Mouse (Mus musculus): Measurements from ENCODE around the gene Gm20388. TPM values are rescaled to one million over a fixed set of nuclear protein-coding genes. Genes with fewer than 3 reads are reported as not detected.

Gene Gm20388
- total RNA-seq, 1 experiment from 2014 or later, result 10.0 TPM

DNA sequence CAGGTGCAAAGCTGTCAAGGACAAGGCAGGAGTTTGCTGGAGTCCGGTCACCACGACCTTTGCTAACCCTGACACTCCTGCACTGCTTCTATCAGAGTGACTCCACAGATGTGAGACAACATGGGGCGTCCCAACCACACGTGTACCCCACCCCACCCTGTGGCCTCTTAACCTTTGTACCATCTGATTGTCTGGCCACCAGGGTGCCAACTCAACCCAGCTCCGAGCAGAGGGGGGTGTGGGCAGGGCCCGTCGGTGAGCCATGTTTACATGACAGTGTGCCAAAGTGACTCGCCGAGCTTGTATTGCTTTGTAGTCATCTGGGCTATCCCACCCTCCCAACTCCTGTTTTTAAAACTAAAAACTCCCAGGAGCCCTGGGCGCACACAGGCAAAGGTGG lies 4434.5 kb downstream of the Gm20388 start:
- no peak for ATAC-seq (replicated peaks; ENCODE audit: insufficient number of reproducible peaks, low FRiP score, low TSS enrichment, poor library complexity, severe bottlenecking)

DNA sequence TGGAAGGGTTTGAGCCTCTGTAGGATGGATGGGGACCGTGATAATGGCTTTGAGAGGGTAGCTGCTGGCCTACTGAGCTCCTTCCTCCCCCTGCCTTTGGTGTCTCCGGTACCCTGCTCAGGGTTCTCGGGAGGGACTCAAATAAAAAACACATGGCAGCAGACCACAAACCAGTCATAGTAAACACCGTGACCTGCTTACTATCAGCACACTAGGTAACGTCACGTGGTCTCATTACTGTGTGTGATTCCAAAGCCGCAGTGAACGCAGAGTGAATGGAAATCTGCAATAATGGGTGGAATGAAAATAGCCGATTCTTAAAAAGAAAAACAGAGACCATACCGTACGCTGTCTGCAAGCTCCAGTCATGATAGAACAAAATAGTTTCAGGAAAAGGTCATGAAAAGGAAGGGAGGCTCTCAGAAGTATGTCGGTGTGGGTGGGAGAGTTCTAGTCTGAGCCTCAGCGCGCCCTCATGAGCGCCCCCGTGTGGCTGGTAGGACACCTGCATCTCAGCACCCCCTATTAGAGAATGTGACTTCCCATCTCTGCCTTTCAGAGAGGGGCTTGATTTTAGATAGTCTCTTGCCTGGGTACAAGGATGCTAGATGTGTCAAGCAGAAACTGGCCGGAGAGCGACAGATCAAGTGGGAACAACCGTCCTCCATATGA lies 4436.3 kb downstream of the Gm20388 start:
- ATAC-seq (replicated peaks; ENCODE audit: insufficient number of reproducible peaks, low FRiP score, low TSS enrichment, poor library complexity, severe bottlenecking), result peak; percentile 61

DNA sequence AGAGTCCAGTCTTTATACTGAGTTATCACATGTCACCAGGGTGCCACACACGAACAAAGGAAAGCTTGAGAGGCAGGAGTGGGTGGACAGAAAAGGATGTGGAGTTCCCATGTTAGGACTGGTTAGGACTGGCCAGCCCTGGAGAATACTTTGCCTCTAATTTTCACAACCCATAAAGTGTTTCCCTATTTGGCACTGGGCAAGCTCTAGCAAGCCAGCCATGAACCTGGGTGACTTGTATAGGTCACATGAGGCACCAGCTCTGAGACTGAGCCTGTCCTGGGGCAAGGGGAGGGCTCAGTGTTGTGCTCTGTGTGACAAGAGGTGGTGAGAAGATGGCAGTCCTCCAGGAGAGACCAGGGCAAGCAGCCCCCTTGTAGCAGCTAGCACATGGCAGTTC lies 4437.4 kb downstream of the Gm20388 start:
- ATAC-seq (replicated peaks; ENCODE audit: insufficient number of reproducible peaks, low FRiP score, low TSS enrichment, poor library complexity, severe bottlenecking), result no peak

DNA sequence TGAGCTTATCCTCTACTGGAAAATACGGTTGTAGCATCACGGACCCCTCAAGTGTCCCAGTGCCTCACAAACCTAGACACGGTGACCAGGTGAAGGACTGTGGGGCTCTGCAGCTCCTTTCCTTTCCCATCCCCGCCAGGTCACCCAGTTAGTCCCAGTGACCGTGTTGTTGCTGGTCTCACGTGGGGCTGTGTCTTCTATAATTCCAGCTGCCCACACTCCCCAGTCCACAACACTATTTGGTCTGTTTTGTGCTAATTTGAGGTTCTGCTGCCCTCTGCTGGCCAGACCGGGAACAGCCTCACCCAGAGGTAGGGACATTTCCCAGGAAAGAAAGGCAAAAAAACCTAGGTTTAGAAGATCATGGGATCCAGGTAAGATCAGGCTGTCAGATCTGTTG lies 4439.0 kb downstream of the Gm20388 start:
- peak; percentile 52 for ATAC-seq (replicated peaks; ENCODE audit: insufficient number of reproducible peaks, low FRiP score, low TSS enrichment, poor library complexity, severe bottlenecking)

GRCm38 (mm10) chr8:124351636-124352035 lies 4441.0 kb downstream of the Gm20388 start:
- no peak for ATAC-seq (replicated peaks; ENCODE audit: insufficient number of reproducible peaks, low FRiP score, low TSS enrichment, poor library complexity, severe bottlenecking)

- ATAC-seq (replicated peaks; ENCODE audit: insufficient number of reproducible peaks, low FRiP score, low TSS enrichment, poor library complexity, severe bottlenecking), result no peak
These were observed 4450.3 kb downstream of the Gm20388 start for GRCm38 (mm10) chr8:124360911-124361310.

- no peak for ATAC-seq (replicated peaks; ENCODE audit: insufficient number of reproducible peaks, low FRiP score, low TSS enrichment, poor library complexity, severe bottlenecking)
These were observed 4451.3 kb downstream of the Gm20388 start for GRCm38 (mm10) chr8:124361773-124362427.

- ATAC-seq (replicated peaks; ENCODE audit: insufficient number of reproducible peaks, low FRiP score, low TSS enrichment, poor library complexity, severe bottlenecking), result no peak
These were observed 4451.9 kb downstream of the Gm20388 start for GRCm38 (mm10) chr8:124362589-124362988.

DNA sequence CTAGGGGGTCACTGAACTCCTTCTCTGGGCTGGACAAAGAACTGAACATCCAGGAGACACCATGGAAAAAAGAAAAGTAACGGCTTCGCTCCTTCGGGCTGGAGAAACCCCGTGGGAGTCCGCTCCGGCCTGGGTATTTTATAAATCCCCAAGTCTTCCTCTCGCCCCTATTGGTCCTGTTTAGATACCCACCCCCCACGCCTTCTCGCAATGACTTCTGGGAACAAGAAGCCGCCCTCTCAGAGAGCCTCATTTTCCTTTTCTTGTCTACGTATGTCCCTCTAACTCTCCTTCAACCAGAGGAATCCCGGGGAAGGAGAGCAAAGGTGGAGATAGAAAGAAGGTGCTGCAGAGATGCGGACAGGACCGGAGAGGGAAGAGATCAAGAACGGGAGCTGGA lies 4452.7 kb downstream of the Gm20388 start:
- ATAC-seq (replicated peaks; ENCODE audit: insufficient number of reproducible peaks, low FRiP score, low TSS enrichment, poor library complexity, severe bottlenecking), result no peak

- ATAC-seq (replicated peaks; ENCODE audit: insufficient number of reproducible peaks, low FRiP score, low TSS enrichment, poor library complexity, severe bottlenecking), result peak; percentile 81; the same call in 1 of the 2 replicates
These were observed 4457.6 kb downstream of the Gm20388 start for GRCm38 (mm10) chr8:124368213-124368612.

GRCm38 (mm10) chr8:124370422-124371183 lies 4460.0 kb downstream of the Gm20388 start:
- ATAC-seq (replicated peaks; ENCODE audit: insufficient number of reproducible peaks, low FRiP score, low TSS enrichment, poor library complexity, severe bottlenecking), result no peak

DNA sequence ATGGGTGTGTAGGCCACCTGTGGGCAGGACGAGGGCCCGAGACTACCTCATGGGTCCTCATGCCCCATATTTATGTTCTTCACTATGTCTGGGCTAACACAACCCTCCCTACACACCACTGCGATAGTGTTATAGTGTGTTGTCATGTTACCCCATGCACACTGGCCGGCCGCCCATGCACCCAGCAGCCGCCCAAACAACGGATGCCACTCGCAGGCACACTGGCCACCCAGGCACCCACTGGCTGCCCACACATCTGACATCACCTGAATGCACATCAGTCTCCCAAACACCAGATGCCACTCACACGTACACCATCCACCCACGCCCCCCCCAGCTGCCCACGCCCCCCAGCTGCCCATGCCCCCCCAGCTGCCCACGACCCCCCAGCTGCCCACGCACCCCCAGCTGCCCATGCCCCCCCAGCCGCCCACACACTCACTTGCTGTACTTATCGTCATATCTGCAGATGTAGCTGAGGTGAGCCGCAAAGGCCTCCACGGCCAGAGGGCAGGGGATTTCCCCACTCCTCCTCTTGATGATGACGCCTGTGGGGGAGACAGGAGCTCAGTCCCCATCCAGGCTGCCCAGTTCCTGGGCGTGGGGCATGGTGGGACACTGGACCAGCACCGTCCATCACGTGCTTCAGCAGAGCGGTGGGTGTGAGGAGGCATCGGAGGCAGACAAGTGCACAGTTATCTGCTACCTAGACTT lies 4460.9 kb downstream of the Gm20388 start:
- no peak for ATAC-seq (replicated peaks; ENCODE audit: insufficient number of reproducible peaks, low FRiP score, low TSS enrichment, poor library complexity, severe bottlenecking)

GRCm38 (mm10) chr8:124373753-124374152 lies 4463.1 kb downstream of the Gm20388 start:
- no peak for ATAC-seq (replicated peaks; ENCODE audit: insufficient number of reproducible peaks, low FRiP score, low TSS enrichment, poor library complexity, severe bottlenecking)

DNA sequence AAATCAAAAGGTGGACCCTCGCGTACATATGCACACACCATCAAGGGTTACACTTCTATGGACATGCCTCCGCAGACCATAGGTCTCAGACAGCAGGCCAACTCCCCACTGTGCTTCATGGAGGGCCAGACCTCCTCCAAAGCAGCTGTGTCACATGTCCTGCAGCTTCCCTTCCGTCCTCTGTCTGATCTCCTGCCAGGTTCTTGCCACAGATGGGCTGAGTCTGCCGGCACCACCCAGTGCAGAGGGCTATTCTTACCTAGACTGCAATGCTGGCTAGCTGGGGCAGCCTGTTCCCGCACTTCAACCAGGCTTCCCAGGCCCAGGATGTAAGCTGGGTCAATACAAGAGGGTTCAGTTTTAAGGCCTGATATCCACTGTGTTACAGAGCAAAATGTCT lies 4464.5 kb downstream of the Gm20388 start:
- no peak for ATAC-seq (replicated peaks; ENCODE audit: insufficient number of reproducible peaks, low FRiP score, low TSS enrichment, poor library complexity, severe bottlenecking)

GRCm38 (mm10) chr8:124375727-124376126 lies 4465.1 kb downstream of the Gm20388 start:
- ATAC-seq (replicated peaks; ENCODE audit: insufficient number of reproducible peaks, low FRiP score, low TSS enrichment, poor library complexity, severe bottlenecking), result no peak

DNA sequence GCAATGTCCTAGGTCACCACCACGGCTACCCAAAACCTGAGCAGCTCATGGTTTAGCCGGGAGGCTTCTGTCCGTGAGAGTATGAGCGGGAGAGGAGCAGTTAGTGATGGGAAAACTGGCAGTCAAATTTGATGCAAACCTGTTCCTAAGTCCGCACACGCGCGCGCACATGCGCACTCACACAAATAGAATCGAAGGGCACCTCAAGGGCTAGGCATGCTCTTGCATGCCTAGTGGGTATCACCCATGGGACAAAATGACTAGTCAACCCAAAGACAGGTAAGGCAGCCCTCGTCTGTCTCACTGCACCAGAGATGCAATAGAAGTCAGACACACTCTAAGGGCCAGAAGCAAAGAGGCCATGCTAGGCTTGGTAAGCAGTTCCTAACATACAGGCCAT lies 4465.8 kb downstream of the Gm20388 start:
- ATAC-seq (replicated peaks; ENCODE audit: insufficient number of reproducible peaks, low FRiP score, low TSS enrichment, poor library complexity, severe bottlenecking), result no peak

DNA sequence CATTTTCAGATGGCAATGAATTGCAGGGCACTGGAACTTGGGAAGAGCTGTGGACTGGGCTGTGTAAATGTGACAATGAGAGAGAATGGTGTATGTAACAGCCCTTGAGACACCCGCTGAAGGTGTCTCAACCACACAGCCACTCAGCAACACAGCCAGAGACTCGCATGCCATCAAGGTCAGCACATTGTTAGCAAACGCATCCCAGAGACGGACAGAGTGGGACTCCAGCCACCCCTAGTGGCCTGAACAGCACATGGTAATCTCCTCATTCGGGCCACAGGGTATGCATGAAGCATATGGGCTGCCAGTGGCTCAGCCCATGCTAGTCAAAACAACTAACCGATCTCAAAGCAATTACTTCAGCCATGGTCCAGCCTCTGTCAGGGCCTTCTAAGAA lies 4468.6 kb downstream of the Gm20388 start:
- ATAC-seq (replicated peaks; ENCODE audit: insufficient number of reproducible peaks, low FRiP score, low TSS enrichment, poor library complexity, severe bottlenecking), result no peak

DNA sequence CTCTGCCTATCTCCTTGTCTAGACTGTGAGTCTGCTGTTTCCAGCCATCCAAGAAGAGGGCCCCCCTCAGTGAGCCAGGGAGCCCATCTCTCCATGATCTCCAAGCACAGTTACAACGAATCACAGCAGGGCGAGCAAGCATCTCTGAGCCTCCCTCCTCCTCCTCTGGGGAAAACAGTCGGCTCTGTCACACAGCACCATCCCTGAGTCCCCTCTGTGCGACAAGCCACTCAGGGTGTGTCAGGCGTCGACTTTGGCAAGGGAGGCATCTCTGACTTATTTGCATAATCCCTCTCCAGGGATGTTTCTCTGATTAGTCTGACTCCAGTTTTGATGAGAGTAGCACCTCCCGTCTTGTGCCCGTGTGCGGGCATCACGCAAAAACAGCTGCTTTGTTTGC lies 4471.6 kb downstream of the Gm20388 start:
- no peak for ATAC-seq (replicated peaks; ENCODE audit: insufficient number of reproducible peaks, low FRiP score, low TSS enrichment, poor library complexity, severe bottlenecking)

- no peak for ATAC-seq (replicated peaks; ENCODE audit: insufficient number of reproducible peaks, low FRiP score, low TSS enrichment, poor library complexity, severe bottlenecking)
These were observed 4473.7 kb downstream of the Gm20388 start for GRCm38 (mm10) chr8:124384336-124384735.

Measured in monocyte, adult 5-6 weeks (primary cell).